Mouse (Mus musculus): ENCODE measurements at regions not wholly inside any gene's neighbourhood (a gene's known extent, or its start where the extent isn't known, plus 50 kb on each side); places are given as distances from the start of the nearest gene placed in this dataset.

DNA sequence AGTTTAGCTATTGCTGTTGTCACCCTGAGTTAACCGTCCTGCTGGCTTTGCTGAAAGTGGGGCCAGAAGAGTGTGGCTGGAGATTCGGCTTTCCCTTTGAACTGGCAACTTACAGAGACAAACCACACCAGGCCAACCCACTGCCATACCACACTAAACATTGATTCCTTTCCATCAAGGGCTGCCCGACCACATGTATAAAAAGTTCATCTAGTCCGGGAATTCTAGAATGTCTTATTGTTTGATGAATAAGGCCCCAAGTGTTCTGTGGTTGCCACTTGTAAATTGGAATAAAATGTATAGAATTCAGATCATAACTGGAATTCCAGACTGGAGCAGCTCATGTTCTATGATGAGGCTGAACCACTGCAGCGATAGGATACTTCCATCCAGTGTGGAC lies 381.0 kb upstream of the Ubash3b start:
- no peak for DNase-seq

DNA sequence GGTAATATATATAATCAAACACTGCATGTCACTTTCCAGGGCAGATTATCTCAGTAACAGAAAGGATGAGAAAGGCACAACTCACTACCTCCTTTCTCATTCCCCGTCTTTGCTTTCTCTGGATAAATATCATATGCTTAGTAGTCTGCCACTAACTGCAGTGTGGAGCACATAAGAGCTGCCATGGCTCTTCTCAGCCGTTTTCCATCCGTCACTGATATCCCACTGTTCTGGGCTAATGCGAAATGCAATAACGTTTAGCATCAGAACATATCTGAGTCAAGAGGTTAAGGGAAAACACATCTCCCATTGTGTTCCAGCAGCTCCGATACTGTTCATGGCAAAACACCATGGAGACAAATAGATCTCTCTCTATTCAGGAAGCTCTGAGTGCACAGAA lies 379.8 kb upstream of the Ubash3b start:
- no peak for DNase-seq

DNA sequence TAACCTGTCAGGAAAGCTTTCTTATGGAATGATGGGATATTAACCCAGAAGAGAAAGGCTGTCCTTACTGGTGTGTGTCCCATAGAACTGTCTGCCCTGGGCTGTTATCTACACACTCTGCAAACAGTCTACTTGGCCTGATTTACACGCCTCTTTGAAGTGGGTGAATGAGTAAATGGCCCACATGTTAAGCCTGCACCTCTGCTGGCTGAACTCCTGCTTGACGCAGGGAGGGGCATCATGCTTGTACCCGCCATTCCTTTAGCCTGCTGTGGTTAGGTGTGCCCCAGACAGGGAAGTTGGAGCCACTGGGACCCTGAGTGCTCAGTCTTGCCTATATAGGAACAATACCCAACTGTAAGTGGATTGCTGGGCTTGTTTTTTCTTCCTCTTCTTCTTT lies 371.3 kb upstream of the Ubash3b start:
- DNase-seq, result no peak

DNA sequence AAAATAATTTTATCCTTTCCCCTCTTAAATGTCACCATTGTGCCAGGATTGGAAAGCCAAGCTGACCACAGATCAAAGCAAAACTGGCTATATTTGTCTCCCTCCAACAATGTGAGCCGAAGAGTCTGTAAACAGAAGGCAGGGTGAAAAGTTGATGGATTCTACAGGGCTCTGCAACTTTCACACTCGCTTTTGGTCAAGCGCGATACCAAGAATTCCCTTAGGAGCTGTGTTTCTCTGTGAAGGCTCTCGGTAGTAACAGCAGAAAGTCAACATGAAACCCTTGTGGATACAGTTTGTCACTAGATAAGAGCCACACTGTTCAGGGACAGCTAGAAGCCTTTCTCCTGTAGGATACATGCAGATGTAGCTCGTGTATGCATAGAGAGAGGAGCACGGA lies 370.8 kb upstream of the Ubash3b start:
- DNase-seq, result no peak

DNA sequence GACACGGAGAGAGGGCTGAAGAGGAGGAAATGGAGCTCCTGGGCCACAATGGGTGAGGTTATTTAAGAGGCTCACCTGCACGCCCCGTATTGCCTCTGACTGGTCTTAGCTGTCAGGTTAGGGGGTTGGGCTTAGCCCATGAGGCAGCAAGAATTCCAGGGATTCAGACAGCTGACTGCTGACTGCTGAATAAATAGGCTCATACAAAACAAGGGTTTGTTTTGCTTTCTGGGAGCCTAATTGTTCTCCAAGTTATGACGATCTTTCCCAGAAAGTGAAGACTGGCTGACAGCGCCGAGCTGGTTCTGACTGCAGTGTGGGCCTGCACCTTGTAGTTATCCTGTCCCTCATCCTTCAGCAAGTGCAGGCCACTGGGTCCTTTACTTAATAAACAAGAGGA lies 370.1 kb upstream of the Ubash3b start:
- no peak for DNase-seq

DNA sequence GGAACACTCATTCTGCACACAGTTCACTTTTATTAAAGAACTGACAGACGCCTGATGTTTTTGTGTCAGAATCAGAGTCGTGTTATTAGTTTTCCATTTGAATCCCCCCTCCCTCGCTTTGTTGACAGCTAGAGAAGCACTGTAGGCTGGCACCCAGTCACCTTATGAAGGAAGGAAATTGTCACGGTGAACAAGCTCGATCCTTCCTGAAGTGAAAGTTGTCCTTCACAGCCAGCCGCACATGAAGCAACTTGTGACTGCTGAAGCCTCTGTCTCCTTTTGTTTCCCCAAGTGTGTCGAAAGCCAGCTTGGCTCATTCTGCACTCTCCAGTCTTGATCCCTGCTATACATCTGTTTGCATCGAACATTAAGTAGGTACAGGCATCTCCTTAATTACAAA lies 364.6 kb upstream of the Ubash3b start:
- no peak for DNase-seq

DNA sequence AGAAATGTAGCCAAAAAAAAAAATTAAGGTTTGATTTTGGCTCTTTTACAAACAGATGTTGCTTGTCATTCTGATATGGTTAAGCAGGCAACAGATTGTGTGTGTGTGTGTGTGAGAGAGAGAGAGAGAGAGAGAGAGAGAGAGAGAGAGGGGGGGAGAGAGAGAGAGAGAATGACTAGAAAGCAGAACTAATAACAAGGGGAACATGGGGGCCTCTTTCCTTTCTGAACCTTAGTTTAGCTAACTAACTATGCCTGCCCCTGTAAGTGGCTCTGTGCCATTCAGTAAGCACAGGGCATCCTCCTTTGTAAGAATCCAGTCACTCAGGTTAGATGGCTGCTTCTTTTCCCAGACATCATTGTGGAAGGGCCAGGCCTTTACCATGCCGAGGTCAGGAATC lies 364.0 kb upstream of the Ubash3b start:
- no peak for DNase-seq

DNA sequence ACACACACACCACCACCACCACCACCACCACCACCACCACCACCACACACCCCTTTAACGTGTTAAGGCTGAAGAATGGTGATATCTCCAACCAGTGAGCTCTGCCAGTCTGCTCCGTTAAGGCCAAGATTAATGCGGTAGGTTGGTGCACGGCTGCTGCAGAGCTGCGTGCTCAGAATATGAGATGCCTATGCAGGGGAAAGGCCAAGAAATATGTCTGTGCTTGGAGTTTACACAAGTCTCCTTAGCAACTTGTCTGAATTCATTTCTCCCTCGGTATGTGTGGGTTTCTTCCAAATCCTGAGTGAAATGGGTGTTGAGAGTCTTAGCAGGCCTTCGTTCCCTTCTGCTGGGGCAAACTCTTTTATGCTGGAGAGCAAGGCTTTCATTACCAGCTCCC lies 363.1 kb upstream of the Ubash3b start:
- DNase-seq, result peak; percentile 12

DNA sequence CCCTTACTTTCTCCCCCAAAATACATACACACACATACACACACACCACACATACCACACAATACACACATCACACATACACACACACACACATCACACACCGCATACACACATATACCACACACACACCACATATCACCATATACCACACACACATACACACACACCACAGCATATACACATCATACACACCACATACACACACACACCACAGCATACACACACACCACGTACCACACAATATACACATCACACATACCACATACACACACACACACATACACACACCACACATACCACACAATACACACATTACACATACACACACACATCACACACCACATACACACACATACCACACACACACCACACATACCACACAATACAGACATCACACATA lies 362.5 kb upstream of the Ubash3b start:
- DNase-seq, result no peak

DNA sequence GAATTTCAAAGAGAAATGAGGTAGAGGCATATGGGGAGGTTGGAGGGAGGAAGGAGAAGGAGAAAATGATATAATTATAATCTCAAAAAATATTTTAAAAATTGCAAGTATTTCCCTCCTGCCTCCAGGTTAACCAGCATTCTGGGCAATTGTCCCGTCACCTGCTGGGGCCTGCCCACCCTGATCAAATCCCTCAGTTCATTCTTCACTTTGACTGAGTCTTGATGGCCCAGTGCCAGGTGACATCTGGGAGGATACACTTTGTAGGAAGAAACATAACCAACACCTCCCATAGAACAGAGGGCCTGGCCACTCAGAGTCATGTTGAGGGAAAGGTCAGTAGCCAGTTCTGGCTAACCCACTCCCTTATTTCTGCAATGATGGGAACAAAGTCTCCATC lies 360.8 kb upstream of the Ubash3b start:
- DNase-seq, result no peak

DNA sequence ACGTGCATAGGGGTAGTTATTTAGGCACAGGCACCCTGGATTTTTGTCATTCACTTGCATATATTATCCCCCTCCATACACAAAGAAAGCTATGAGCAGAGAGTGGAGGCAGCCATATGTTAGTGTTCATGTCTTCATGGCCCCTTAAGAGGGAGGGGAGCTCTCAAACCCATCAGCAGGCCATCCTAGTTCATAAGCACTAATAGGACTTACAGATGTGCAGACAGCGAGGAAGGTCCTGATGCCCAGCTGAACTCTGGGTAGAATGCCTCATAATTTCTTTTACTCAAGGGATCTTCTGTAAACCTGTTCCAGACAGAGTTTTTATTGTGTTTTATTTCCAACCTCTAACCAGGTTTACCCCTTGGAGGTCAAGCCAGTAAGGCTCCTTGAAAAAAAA lies 356.3 kb upstream of the Ubash3b start:
- no peak for DNase-seq

DNA sequence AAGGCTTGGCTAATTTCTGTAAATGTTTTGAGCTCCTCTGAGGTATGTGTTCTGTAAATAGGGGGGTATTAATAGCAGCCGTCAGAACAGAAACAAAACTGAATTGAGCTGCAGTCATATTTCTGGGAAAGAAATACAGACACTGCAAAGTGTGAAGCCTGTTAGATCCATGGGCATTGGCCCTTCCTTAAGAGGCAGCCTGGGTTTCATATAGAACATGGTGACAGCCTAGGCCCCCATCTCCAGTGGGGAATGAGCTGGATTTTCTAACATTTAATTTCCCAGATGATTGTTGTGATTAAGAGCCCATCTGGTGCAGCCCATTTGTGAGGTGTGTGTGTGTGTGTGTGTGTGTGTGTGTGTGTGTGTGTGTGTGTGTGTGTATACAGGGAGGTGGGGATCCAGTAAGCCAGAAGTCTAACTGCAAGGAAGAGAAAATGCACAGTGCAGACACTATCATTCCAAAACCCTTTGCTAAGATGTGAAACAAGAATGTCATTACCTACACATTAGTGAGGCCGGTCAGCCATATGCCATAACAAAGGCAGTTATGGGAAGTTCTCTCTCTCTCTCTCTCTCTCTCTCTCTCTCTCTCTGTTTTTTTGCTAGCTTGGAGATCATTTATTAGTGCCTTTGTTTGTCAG lies 355.7 kb upstream of the Ubash3b start:
- DNase-seq, result no peak

DNA sequence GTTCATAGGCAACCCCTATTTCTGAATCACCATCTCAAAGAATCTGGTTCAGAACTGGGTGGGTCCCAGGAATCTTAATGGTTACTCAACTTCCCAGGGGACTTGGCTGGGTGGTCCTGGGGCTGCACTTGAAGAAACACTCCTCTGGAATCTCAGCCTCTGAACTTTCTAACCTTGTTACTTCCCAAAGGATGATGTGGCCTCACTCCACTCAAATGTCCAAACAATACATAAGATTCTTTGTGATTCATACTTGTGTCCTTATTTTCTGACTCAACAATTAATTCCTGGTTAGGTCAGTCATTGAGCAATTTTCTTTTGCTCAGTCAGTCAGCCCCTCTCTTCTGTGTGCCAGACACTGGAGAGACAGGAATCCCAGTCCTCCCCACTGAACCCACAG lies 353.7 kb upstream of the Ubash3b start:
- DNase-seq, result no peak

DNA sequence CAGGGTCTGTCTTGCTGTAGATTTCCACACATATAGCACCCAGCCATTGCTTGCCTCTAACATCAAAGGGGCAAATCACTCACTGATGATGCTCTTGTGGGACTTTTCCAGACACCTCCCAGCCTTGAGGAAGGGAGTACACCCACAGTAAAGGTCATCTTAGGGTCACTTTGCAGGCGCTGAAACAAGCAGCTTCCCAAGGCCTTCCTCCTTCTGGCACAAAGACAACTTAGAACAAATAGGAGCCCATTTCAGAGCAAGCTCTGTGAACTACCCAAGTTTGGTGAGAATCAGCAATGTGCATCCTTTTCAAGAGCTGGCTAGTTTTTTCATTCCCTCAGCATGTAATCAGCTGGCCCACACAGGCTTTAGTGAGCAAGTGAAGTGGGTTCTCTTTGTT lies 352.2 kb upstream of the Ubash3b start:
- no peak for DNase-seq

DNA sequence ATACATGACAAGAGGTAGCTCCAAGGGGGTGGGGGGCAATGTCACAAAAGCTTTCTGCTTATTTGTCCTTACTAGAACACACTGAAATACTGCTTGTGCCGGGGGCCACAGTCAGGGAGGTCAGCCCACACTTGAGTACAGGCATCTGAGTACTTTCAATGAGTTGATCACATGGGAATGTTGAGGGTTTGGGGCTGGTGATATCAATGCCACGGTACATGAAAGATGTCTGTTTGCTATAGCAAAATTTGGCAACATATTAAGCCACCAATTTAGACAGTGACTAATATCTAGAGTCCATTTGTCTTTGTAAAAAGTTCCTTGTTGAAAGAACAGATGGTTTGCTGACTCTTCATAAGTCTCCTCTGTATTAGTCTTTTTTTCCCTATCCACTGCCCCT lies 348.1 kb upstream of the Ubash3b start:
- DNase-seq, result no peak

DNA sequence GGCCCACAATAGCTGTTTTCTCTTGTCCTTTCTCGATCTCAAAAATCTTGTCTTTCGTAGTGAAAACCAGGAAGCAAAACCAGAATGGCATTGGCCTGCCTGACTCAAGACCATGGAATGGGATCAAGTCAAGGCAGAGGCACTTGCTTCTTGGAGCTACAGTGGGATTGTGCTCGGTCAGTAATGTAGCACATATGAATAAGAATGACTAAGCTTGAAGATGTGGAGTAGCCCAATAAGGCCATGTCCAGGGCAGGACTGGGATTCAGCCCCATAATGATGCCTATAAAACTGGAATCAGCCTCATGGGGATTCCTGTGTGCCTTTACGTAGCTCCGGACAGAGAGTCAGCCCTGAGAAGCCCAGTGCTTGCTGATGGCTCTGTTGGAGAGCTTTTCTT lies 347.2 kb upstream of the Ubash3b start:
- no peak for DNase-seq

DNA sequence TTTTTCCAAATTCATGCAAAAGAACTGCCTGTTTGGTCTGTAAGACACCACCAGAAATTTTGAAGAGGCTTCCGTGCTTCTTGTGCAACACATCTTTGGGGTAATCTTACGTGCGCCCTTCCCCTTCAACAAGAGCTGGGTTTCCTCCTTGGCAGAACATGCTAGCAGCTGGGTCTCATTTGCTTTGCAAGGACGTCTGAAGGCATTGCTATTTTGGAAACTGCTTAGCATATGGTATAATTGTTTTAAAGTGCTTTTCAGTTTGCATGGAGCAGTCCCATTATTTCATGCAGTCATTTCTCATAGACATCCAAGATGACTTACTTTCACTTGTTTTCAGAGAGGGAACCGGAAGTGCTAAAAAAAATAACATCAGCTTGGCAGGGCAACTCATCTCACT lies 336.8 kb upstream of the Ubash3b start:
- DNase-seq, result peak; percentile 59

DNA sequence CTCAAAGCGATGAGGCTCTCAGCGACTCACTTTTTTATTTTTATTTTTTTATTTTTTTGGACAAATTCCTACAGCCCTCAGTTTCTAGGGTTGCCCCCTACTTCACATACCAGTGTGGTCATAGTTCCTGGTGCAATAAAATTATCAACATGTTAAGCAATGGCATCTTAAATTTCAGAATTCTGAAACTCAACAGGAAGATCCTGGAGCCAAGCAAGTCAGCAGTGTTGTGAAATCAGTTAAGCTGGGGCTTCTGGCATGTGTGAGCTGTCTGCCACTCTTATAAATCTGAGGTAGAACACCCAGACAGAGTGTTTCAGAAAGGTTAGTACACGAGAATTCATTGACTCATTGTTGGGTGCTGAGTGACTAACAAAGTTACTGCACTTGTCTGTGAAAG lies 328.6 kb upstream of the Ubash3b start:
- no peak for DNase-seq

DNA sequence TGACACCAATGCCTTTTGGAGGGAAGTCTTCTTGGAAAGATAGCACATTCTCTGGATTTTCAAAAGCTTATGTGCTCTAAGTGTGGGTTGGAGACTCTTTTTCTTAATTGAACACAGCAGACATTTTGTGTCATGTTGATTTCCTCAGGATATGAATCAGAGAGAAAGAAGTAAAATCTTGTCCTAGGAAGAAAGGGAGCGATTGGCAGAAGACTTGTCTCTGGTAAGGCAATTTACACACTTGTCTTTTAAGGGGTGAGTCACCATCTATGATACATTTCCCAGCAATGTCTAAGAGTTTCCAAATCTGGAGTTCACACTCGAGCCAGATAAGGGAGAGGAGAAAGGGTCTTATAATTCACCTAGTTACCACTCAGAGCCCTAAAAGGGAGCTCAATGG lies 326.5 kb upstream of the Ubash3b start:
- no peak for DNase-seq

DNA sequence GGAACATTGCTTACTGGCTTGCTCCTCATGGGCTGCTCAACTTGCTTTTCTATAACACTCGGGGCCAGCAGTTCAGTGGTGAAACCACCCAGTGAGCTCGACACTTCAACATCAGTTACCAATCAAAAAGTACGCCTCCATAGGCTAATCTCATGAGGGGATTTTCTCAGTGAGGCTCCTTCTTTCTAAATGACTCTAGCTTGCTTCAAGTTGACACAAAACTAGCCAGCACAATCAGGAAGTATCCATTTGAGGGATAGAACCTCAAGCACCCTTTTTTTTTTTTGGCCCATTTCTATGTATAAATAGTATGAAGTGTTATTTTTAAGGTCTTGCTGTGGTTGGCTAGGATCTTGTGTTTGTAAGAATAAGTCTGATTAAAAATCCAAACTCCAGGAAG lies 321.7 kb upstream of the Ubash3b start:
- no peak for DNase-seq

DNA sequence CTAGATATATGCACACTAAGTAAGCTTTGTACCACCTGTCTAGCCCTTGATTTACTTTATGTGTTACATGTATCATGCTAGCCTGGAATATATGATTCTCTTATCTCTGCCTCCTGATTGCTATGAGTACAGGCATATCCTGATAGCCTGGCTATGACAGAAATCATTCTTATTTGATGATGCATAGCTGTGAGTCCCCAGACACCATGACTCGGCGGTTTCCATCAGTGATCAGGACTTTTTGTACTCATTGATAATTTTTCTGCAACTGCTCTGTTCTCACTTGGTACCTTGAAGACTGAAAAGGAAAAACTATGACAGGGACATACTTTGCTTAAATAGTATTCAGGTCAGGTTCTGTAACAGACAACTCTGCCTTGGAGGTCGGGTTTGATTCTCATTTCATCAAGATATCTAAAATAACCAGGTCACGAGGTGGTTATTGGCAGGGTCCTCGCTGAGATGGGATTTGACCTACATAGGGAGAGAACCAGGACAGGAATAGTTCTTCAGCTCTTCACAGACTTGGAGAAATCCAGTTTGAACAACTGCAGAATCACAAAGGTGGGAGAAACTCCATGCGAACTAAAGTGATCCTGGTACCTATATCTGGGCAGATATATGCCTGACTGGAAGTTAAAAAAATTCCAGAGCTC lies 320.2 kb upstream of the Ubash3b start:
- DNase-seq, result no peak

DNA sequence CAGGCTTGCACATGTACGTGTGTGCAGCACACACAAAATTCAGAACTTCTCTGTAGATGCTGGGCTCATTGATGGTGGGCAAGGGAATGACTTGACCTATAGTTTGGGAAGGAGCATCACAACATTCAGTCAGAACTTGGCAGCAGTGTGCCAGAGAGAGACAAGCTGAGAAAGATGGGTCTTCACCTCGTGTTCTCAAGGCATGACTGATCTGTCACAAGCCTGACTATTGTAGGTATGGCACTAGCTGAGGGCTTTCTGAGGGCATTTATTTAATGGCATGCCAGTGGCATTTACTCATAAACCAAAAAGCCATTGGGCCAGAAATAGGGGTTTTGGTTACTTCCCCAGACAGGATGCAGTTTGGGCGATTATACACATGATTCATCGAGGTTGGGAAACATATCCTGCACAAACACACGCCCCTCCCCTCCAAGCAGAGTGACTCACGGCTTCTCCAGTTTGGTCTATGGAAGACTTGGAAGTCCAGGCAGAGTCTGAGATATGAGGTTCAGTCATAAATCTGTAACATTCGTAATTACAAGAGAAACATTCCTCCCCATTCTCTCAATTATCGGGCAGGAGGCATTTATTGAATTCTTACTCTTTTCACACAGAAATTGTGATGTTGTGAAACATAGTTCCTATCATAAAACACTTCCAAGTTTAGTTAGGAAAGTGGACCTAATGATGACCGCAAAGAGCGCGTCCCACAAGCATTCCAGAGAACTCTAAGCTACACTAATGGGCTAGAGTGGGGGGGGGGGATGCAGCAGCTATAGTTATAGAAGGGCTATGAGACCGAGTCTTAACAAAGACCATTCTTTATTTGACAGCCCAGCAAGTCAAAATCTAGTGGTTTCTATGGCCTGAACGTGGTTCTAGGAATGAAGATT lies 318.6 kb upstream of the Ubash3b start:
- DNase-seq, result no peak

DNA sequence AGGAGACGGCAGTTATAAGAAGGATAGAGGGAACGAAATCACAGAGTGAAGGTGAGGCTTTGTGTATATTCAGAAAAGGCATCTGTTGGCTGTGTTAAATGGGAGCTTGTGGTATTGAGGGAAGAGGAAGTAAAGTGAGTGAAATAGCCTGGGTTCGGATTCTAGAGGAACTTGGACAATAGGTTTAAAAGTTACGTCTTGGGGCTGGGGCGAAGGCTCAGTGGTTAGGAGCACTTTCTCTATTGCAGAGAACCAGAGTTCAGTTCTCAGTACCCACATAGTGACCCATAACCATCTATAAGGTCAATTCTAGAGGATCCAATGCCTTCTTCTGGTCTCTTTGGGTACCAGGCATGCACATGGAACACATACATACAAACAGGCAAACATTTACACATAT lies 317.6 kb upstream of the Ubash3b start:
- DNase-seq, result no peak

Data from right cerebral cortex, adult 18-20 months (tissue).